Mouse (Mus musculus) liver, embryonic 14.5 days (tissue): ENCODE measurements around the gene Tchp. TPM values are rescaled to one million over a fixed set of nuclear protein-coding genes. Genes with fewer than 3 reads are reported as not detected.

Experiments
- ATAC-seq: fragments of 200-750 bp; cut with Nextera tagmentation; 2 replicates; pipeline ENCODE4 v1.8.0; 2017; ENCODE audit warnings: moderate number of reproducible peaks, mild to moderate bottlenecking, moderate library complexity; ENCODE audit not compliant: insufficient read depth
- DNase-seq, 3 experiments: peaks; one replicate each; pipeline ENCODE4 v3.0.0-alpha.2; 2012 to 2013; ENCODE audit warnings: low read depth in 3 of 3, low spot score in 3 of 3
- H3K27ac ChIP-seq: fragments of 300-500 bp; sonication (generic); 2 replicates; pipeline ENCODE4 v1.5.1; 2014; ENCODE audit warnings: moderate library complexity, mild to moderate bottlenecking, control low read depth, inconsistent platforms
- H3K27me3 ChIP-seq: fragments of 300-500 bp; sonication (generic); 2 replicates; pipeline ENCODE4 v1.6.1; 2014; ENCODE audit warnings: mild to moderate bottlenecking, low read length, moderate library complexity; ENCODE audit not compliant: control insufficient read depth, insufficient read depth
- H3K36me3 ChIP-seq: fragments of 300-500 bp; sonication (generic); replicated peaks from 2 replicates; pipeline ENCODE4 v1.6.1; 2014; ENCODE audit warnings: low read depth; ENCODE audit not compliant: control insufficient read depth, insufficient read depth
- H3K4me1 ChIP-seq, 2 experiments: fragments of 200-500 bp in 1 of 2; fragments of 300-500 bp in 1 of 2; sonication (generic) in 1 of 2; replicated peaks; 2 replicates each; pipeline ENCODE4 v1.6.1; 2012 to 2014; ENCODE audit warnings: antibody characterized with exemption in 1 of 2, inconsistent platforms in 1 of 2, low read length in 1 of 2; ENCODE audit not compliant: control insufficient read depth in 2 of 2, insufficient read depth in 2 of 2
- H3K4me2 ChIP-seq: fragments of 300-500 bp; sonication (generic); 2 replicates; pipeline ENCODE4 v1.6.1; 2014; ENCODE audit warnings: low read depth, mild to moderate bottlenecking, control low read depth, moderate library complexity
- H3K4me3 ChIP-seq, 2 experiments: fragments of 200-500 bp in 1 of 2; fragments of 300-500 bp in 1 of 2; sonication (generic) in 1 of 2; 2 replicates each; pipeline ENCODE4 v1.5.1; 2012 to 2014; ENCODE audit warnings: low read depth in 2 of 2, low read length in 2 of 2, mild to moderate bottlenecking in 2 of 2, control low read depth in 1 of 2, inconsistent platforms in 1 of 2, moderate library complexity in 1 of 2; ENCODE audit not compliant: insufficient read depth in 1 of 2
- H3K9ac ChIP-seq: fragments of 300-500 bp; sonication (generic); replicated peaks from 2 replicates; pipeline ENCODE4 v1.6.1; 2014; ENCODE audit warnings: mild to moderate bottlenecking, control low read depth, moderate library complexity
- H3K9me3 ChIP-seq: fragments of 300-500 bp; sonication (generic); 2 replicates; pipeline ENCODE4 v1.6.1; 2016; ENCODE audit warnings: low read length, mixed read lengths; ENCODE audit not compliant: control insufficient read depth
- CTCF ChIP-seq: IDR thresholded peaks from 2 replicates; pipeline ENCODE4 v1.5.1; 2016; ENCODE audit warnings: antibody characterized with exemption, low read depth, control low read depth
- EP300 ChIP-seq: IDR thresholded peaks from 2 replicates; pipeline ENCODE4 v1.6.1; 2016; ENCODE audit warnings: antibody characterized with exemption, low read depth
- WGBS: fragments of 180-500 bp; shearing (Covaris S2); extraction: QIAGEN DNeasy Blood & Tissue Kit; methylation state at CpG from one replicate; pipeline ENCODE4 v1.1.7; 2014; ENCODE audit not compliant: insufficient replicate concordance; 5-methylcytosine and 5-hydroxymethylcytosine counted together
- polyA plus RNA-seq, 2 experiments: library from polyadenylated mRNA; depleted of rRNA in 1 of 2; stranded (reverse) in 1 of 2; unstranded in 1 of 2; fragments of >200 nt; fragmentation: Nextera tagmentation in 1 of 2; extraction: Ambion mirVana in 1 of 2; gene quantifications; 2 replicates each; pipeline versions ENCODE4 v1.2.1 to v1.2.3; 2012 to 2014

Tchp gene
- polyA plus RNA-seq, 2 experiments, result 2.2 to 7.8 TPM

DNA sequence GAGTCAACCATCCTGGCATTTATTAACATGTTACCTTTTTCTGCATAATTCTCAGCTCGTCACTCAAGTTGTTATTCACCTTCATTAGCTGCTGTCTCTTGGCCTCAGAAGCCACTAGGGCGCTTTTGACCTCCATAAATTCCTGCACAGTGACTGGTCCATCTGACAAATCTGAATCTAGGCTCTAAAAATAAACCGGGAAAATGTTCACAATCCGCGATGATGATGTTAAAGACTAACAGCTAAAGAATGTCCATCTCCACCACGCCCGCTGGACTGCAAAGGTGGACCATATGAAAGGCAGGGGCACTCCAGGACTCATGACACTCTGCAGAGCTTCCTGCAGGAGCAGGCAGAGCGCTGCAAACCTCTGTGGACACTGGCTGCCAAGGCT is 36.1 kb downstream of the Tchp start:
- ATAC-seq, result no peak
- Histone ChIP-seq H3K9ac (no peak overlapping the region), H3K27me3 (no peaks in the 10 kb centered on the region), H3K4me1 (no peaks in the 10 kb centered on the region), H3K9me3 (no peaks in the 10 kb centered on the region), H3K4me2 (no peak overlapping the region), H3K27ac (no peak overlapping the region), H3K36me3 (peaks cover 31% of the 10 kb centered on the region), H3K4me3 (no peak overlapping the region)
- no peak for DNase-seq
- WGBS, result 81% methylated on average over 8 of the region's 8 CpGs
- TF ChIP-seq CTCF (no peak), EP300 (no peak)

DNA sequence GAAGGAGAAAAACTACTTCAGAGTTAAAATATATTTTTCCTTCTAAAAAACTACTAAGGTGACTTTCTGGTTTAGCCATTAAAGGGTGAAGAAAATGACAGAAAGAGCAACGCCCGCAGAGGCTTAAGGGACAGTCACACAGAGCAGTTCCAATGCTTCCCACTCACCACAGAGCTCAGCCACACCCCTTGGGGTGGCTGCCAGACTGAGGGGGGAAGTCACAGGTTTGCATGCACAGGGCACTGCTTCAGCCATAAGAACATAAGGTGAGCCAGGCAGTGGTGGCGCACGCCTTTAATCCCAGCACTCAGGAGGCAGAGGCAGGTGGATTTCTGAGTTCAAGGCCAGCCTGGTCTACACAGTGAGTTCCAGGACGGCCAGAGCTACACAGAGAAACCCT is 38.0 kb downstream of the Tchp start:
- 68% methylated on average over 5 of the region's 5 CpGs for WGBS
- Histone ChIP-seq H3K27me3 (no peaks in the 10 kb centered on the region), H3K27ac (no peak overlapping the region), H3K4me3 (no peak overlapping the region), H3K36me3 (peaks cover 31% of the 10 kb centered on the region), H3K4me2 (no peak overlapping the region), H3K9me3 (no peaks in the 10 kb centered on the region), H3K9ac (no peak overlapping the region), H3K4me1 (no peaks in the 10 kb centered on the region)
- TF ChIP-seq CTCF (no peak), EP300 (no peak)
- ATAC-seq, result no peak
- no peak for DNase-seq

DNA sequence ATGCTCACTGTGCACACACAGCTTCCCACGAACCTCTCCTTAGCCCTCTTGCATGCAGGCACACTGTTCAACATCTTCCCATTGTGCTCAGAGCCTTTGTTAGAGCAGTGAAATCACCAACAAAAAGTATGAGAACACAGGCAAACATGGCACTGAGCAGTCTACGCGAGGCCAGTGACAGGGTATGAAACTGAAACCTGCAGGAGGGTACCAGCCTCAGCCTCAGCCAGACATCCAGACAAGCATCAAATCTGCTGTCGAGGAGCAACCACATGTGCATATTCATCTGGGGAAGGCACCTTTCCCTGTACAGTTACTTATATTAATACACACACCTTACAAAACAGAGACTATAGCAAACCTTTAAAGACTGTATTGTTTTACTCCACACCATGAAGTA is 39.3 kb downstream of the Tchp start:
- no peak for ATAC-seq
- H3K9ac ChIP-seq, result no peak overlapping the region

DNA sequence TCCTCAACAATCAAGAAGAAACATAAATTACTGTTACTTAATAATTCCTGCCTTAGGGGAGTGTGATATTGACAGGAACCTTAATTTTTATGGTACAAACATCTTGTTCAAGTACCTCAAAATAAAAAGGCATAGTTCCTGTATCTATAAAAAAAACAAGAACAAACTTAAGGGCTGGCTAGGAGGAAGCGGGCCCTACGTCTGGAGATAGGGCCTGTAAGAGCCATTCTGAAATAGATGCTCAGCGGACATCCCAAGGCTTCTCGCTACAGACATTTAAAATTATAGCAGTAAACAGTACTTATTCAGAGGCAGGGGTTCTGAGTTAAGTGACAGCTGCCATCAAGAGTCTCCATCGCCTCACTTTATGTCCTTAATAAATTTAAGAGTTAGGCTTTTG is 40.0 kb downstream of the Tchp start:
- H3K9me3 ChIP-seq, result no peaks in the 10 kb centered on the region
- H3K4me3 ChIP-seq, result no peak overlapping the region
- peaks cover 27% of the 10 kb centered on the region for H3K36me3 ChIP-seq
- H3K27me3 ChIP-seq, result no peaks in the 10 kb centered on the region
- H3K27ac ChIP-seq, result no peak overlapping the region
- ATAC-seq (no peak), DNase-seq (no peak)
- no peak overlapping the region for H3K9ac ChIP-seq
- 83% methylated on average over 5 of the region's 5 CpGs for WGBS
- H3K4me1 ChIP-seq, result no peaks in the 10 kb centered on the region
- TF ChIP-seq EP300, result no peak
- no peak for TF ChIP-seq CTCF
- no peak overlapping the region for H3K4me2 ChIP-seq

More for the DNA sequence above, 39.3 kb downstream of the Tchp start:
- TF ChIP-seq EP300 (no peak), CTCF (no peak)
- H3K36me3 ChIP-seq, result peaks cover 28% of the 10 kb centered on the region
- no peak overlapping the region for H3K4me2 ChIP-seq
- WGBS, result 83% methylated on average over 4 of the region's 4 CpGs
- no peaks in the 10 kb centered on the region for H3K9me3 ChIP-seq
- no peak for DNase-seq
- no peak overlapping the region for H3K4me3 ChIP-seq
- H3K4me1 ChIP-seq, result no peaks in the 10 kb centered on the region
- H3K27me3 ChIP-seq, result no peaks in the 10 kb centered on the region
- H3K27ac ChIP-seq, result no peak overlapping the region

DNA sequence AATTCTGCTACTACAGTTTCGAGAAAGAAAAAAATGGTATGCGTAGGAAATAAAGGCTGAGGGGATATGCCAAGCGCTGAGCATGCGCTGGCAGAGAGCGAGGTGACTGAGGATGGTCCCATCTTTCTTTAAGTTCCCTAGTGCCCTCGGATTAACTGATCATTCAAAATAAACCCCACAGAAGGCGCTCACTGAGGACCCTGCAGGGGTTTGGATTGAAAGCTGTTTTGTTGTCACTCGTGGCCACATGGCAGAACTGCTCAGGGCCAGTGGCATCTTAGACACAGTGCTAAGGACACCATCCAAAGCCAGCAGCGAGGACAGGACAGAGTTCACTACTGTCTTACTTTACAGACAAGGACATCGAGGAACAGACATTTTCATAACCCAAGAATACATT is 42.8 kb downstream of the Tchp start:
- Histone ChIP-seq H3K4me3 (no peak overlapping the region), H3K27ac (no peak overlapping the region), H3K9ac (no peak overlapping the region), H3K4me2 (no peak overlapping the region), H3K9me3 (no peaks in the 10 kb centered on the region), H3K27me3 (no peaks in the 10 kb centered on the region), H3K4me1 (no peaks in the 10 kb centered on the region), H3K36me3 (peaks cover 14% of the 10 kb centered on the region)
- DNase-seq (no peak), ATAC-seq (no peak)
- TF ChIP-seq EP300 (no peak), CTCF (no peak)
- 83% methylated on average over 10 of the region's 10 CpGs for WGBS
